Mouse (Mus musculus) limb, embryonic 14.5 days (tissue): ENCODE data around the gene Yod1. TPM values are rescaled to one million over a fixed set of nuclear protein-coding genes. Genes with fewer than 3 reads are reported as not detected.

Source experiments
- ATAC-seq: fragments of 200-750 bp; cut with Nextera tagmentation; 2 replicates; pipeline ENCODE4 v1.8.0; 2017; ENCODE audit warnings: low read depth, moderate number of reproducible peaks, moderate TSS enrichment; ENCODE audit not compliant: low FRiP score
- DNase-seq: peaks from one replicate; pipeline ENCODE4 v3.0.0-alpha.2; 2015; ENCODE audit warnings: low spot score
- H3K27ac ChIP-seq: fragments of 300-500 bp; sonication (generic); replicated peaks from 2 replicates; pipeline ENCODE4 v1.5.1; 2014; ENCODE audit warnings: low read depth, mild to moderate bottlenecking, low read length, moderate library complexity, mixed read lengths
- H3K27me3 ChIP-seq: fragments of 300-500 bp; sonication (generic); 2 replicates; pipeline ENCODE4 v1.6.1; 2014; ENCODE audit warnings: low read length, mixed read lengths; ENCODE audit not compliant: control insufficient read depth, insufficient read depth
- H3K36me3 ChIP-seq: fragments of 300-500 bp; sonication (generic); 2 replicates; pipeline ENCODE4 v1.6.1; 2014; ENCODE audit warnings: mild to moderate bottlenecking, low read length, moderate library complexity, mixed read lengths; ENCODE audit not compliant: control insufficient read depth, insufficient read depth
- H3K4me1 ChIP-seq: fragments of 300-500 bp; sonication (generic); 2 replicates; pipeline ENCODE4 v1.6.1; 2014; ENCODE audit warnings: antibody characterized with exemption, low read length, mixed read lengths; ENCODE audit not compliant: control insufficient read depth, insufficient read depth
- H3K4me2 ChIP-seq: fragments of 300-500 bp; sonication (generic); replicated peaks from 2 replicates; pipeline ENCODE4 v1.6.1; 2014; ENCODE audit warnings: low read depth, mild to moderate bottlenecking, low read length, moderate library complexity; ENCODE audit not compliant: severe bottlenecking
- H3K4me3 ChIP-seq: fragments of 300-500 bp; sonication (generic); replicated peaks from 2 replicates; pipeline ENCODE4 v1.5.1; 2014; ENCODE audit warnings: low read length
- H3K9ac ChIP-seq: fragments of 300-500 bp; sonication (generic); 2 replicates; pipeline ENCODE4 v1.6.1; 2014; ENCODE audit warnings: mild to moderate bottlenecking, low read depth, low read length, moderate library complexity; ENCODE audit not compliant: severe bottlenecking
- H3K9me3 ChIP-seq: fragments of 300-500 bp; sonication (generic); 2 replicates; pipeline ENCODE4 v1.6.1; 2016; ENCODE audit warnings: low read length; ENCODE audit not compliant: control insufficient read depth
- POLR2A ChIP-seq: fragments of 200-500 bp; IDR thresholded peaks from 2 replicates; pipeline ENCODE4 v1.8.0; 2012; ENCODE audit warnings: inconsistent platforms, mild to moderate bottlenecking, moderate library complexity, borderline replicate concordance; ENCODE audit not compliant: insufficient read depth, insufficient read length; ENCODE audit errors: extremely low read depth
- WGBS: fragments of 180-500 bp; shearing (Covaris S2); extraction: QIAGEN DNeasy Blood & Tissue Kit; methylation state at CpG from one replicate; pipeline ENCODE4 v1.1.7; 2014; 5-methylcytosine and 5-hydroxymethylcytosine counted together
- polyA plus RNA-seq, 2 experiments: library from polyadenylated mRNA; depleted of rRNA in 1 of 2; stranded (reverse) in 1 of 2; unstranded in 1 of 2; fragments of >200 nt; fragmentation: Nextera tagmentation in 1 of 2; extraction: Ambion mirVana in 1 of 2; gene quantifications; 2 replicates each; pipeline versions ENCODE4 v1.2.1 to v1.2.3; 2012 to 2014

Yod1 gene
- polyA plus RNA-seq, 2 experiments = 2.9 to 7.2 TPM

GRCm38 (mm10) chr1:130698601-130699000, 18.5 kb upstream of the Yod1 start:
- H3K9me3 ChIP-seq = no peaks in the 10 kb centered on the region

GRCm38 (mm10) chr1:130699937-130700633, 17.0 kb upstream of the Yod1 start:
- WGBS = 90% methylated on average over 10 of the region's 10 CpGs
- no peak for DNase-seq
- ATAC-seq = no peak
- no peak for TF ChIP-seq POLR2A
- Histone ChIP-seq H3K9me3 (no peaks in the 10 kb centered on the region), H3K36me3 (peaks cover 50% of the 10 kb centered on the region), H3K4me1 (no peaks in the 10 kb centered on the region), H3K27me3 (no peaks in the 10 kb centered on the region), H3K27ac (no peak overlapping the region), H3K9ac (no peak overlapping the region), H3K4me3 (no peak overlapping the region), H3K4me2 (no peak overlapping the region)

More at GRCm38 (mm10) chr1:130698601-130699000, 18.5 kb upstream of the Yod1 start:
- 90% methylated on average over 5 of the region's 5 CpGs for WGBS
- no peak overlapping the region for H3K4me2 ChIP-seq
- no peaks in the 10 kb centered on the region for H3K27me3 ChIP-seq
- ATAC-seq (no peak), DNase-seq (no peak)
- H3K4me1 ChIP-seq = no peaks in the 10 kb centered on the region
- no peak for TF ChIP-seq POLR2A
- H3K4me3 ChIP-seq = no peak overlapping the region
- peaks cover 50% of the 10 kb centered on the region for H3K36me3 ChIP-seq
- no peak overlapping the region for H3K9ac ChIP-seq
- no peak overlapping the region for H3K27ac ChIP-seq

- peaks cover 59% of the 10 kb centered on the region for H3K36me3 ChIP-seq
- H3K4me3 ChIP-seq = no peak overlapping the region
- no peaks in the 10 kb centered on the region for H3K4me1 ChIP-seq
- H3K4me2 ChIP-seq = no peak overlapping the region
- WGBS = 90% methylated on average over 11 of the region's 11 CpGs
- H3K27me3 ChIP-seq = no peaks in the 10 kb centered on the region
- ATAC-seq (no peak), DNase-seq (no peak)
- no peaks in the 10 kb centered on the region for H3K9me3 ChIP-seq
- TF ChIP-seq POLR2A = no peak
- H3K9ac ChIP-seq = no peak overlapping the region
- H3K27ac ChIP-seq = no peak overlapping the region
Measured at GRCm38 (mm10) chr1:130701976-130702375, 15.2 kb upstream of the Yod1 start.

GRCm38 (mm10) chr1:130703613-130704012, 13.5 kb upstream of the Yod1 start:
- Histone ChIP-seq H3K4me3 (no peak overlapping the region), H3K36me3 (peaks cover 54% of the 10 kb centered on the region), H3K4me1 (no peaks in the 10 kb centered on the region), H3K9me3 (no peaks in the 10 kb centered on the region), H3K27me3 (no peaks in the 10 kb centered on the region), H3K9ac (no peak overlapping the region), H3K27ac (no peak overlapping the region), H3K4me2 (no peak overlapping the region)
- DNase-seq = no peak
- WGBS = 71% methylated on average over 2 of the region's 2 CpGs
- TF ChIP-seq POLR2A = no peak
- ATAC-seq = no peak

GRCm38 (mm10) chr1:130710283-130711080, 6.6 kb upstream of the Yod1 start:
- Histone ChIP-seq H3K27me3 (no peaks in the 10 kb centered on the region), H3K27ac (no peak overlapping the region), H3K36me3 (peaks cover 15% of the 10 kb centered on the region), H3K4me3 (no peak overlapping the region), H3K4me2 (no peak overlapping the region), H3K9me3 (no peaks in the 10 kb centered on the region), H3K9ac (no peak overlapping the region), H3K4me1 (no peaks in the 10 kb centered on the region)
- DNase-seq (no peak), ATAC-seq (no peak)
- 92% methylated on average over 22 of the region's 22 CpGs for WGBS
- TF ChIP-seq POLR2A = no peak
